Mouse (Mus musculus) WW6 (cell line): ENCODE results near the gene Ston1.

ENCODE experiments used
- DNase-seq: peaks from one replicate; pipeline ENCODE4 v3.0.0-alpha.2; 2013; ENCODE audit warnings: low read depth, low spot score

The Ston1 gene

DNA sequence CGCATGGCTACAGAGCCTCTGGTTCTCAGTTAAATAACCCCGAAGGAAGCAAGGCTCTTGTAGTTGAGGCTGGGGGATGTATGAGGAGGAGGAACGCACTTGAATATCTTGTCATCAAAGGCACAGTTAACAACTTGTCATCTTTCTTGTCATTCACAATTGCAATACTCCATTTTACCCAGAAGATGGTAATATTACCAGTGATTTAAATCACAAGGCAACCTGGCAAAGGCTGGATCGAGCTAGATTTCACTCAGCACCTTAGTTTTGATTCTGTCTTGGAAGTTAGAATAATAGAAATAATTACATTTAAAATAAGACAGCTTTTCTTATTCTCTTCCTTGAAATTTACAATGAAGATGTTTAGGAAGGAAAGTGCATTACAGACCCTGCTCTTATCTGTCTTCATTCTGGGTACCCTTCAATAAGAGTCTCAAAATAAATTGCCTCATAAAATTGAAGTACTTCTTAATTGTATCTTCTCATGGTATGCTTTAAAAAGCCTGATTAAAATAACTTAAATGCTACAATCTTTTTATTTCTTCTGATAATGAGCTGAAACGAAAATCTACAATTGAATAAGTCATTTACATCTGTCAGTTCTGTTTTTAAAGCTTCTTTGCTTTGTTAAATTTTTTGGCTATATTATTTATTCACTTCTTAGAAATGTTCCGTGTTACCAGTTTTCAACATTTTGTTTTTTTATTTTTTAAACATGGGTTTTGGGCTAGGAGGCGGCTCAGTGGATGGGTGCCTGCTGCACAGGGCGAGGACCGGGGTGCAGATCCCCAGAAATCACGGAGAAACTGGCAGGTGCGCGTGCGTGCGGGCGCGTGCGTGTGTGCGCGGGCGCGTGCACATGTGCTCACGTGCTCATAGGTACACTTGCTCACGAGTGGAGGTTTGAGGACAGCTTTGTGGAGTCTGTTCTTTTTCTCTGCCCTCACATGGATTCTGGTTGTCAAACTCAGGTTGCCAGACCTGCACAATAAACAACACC is 78.1 kb downstream of the Ston1 start:
- no peak for DNase-seq

DNA sequence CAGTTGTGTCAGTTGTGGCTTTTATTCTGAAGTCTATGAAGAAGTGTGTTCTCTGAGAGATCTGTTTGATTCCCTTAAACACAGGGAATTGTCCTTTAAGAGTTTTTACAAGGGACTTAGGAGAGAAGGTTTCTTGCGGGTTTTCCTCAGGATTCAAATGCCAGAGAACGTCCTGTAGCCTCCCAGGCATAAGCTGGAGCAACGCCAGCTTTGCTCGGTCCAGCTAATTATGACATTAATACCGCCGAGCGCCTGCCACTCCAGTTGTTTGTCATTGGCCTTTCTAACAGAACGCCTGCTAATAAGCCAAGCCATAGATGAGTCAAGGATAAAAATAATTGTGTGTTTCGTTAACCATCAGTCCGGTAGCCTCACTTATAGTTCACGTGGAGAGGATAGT is 90.7 kb downstream of the Ston1 start:
- no peak for DNase-seq

DNA sequence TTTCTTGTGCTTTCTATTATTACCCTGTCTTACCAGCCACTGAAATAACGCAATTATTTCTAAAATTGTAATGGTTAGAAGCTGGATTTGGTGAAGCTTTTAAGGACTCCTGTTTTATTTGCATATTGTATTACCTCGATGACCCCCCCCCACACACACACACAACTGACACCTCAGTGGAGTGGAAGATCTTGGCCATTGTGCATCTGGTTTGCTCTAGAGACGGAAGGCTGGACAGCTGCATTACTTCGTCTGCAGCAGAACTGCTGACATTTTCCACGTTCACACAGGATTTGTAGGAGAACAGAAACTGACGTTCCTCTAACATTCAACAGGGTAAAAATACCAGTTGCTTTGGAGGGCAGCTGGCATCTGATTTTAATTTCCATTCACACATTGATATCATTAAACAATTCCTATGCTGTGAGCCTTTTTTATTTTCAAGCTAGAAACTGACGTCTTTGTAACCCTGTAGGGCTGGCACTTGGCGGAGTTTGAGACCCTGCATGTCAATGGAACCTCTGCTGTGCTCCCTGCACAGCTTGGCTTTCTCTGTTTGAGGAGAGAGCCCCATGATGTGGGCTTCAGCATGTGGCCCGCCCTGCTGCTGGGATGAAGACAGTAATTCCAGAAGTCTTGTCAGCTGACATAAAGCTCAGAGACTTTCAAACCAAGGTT is 99.3 kb downstream of the Ston1 start:
- no peak for DNase-seq

GRCm38 (mm10) chr17:88700901-88701300 is 103.4 kb downstream of the Ston1 start:
- DNase-seq, result no peak

GRCm38 (mm10) chr17:88702345-88702744 is 104.9 kb downstream of the Ston1 start:
- no peak for DNase-seq

DNA sequence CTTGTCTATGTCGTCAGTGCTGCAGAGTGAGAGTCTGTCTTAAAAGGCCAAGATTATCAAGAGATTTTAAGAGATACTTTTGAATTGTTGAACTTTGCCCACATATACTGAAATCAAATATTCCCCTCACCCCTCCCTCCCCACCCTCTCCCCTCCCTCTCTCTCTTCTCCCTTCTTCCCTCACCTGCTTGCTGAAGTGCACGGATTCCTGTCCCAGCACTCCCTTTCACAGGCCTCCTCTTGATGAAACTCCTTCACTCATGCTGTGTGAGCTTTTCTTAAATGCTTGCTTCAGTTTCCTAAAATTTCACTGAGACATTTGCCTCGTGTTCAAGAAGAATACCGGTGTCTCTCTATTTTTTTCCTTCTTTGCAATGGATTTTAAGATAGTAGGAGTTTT is 105.6 kb downstream of the Ston1 start:
- no peak for DNase-seq

GRCm38 (mm10) chr17:88706231-88706649 is 108.8 kb downstream of the Ston1 start:
- DNase-seq, result peak; percentile 26
